Mouse (Mus musculus) embryonic facial prominence, embryonic 10.5 days (tissue): ENCODE measurements around the gene Mia2. TPM values are rescaled to one million over a fixed set of nuclear protein-coding genes. Genes with fewer than 3 reads are reported as not detected.
"Not testable (repeated sequence)": the region's sequence is repeated elsewhere in the genome, so short reads cannot be mapped to it uniquely, and the experiment has no call there.

Experiments
- DNase-seq: peaks from one replicate; pipeline ENCODE4 v3.0.0-alpha.2; 2017; ENCODE audit warnings: low spot score
- H3K27ac ChIP-seq: fragments of 300-500 bp; sonication (generic); replicated peaks from 2 replicates; pipeline ENCODE4 v1.5.1; 2016; ENCODE audit warnings: mild to moderate bottlenecking
- H3K27me3 ChIP-seq: fragments of 300-500 bp; sonication (generic); replicated peaks from 2 replicates; pipeline ENCODE4 v1.6.1; 2016; ENCODE audit warnings: low read depth, mild to moderate bottlenecking; ENCODE audit not compliant: poor library complexity, severe bottlenecking
- H3K36me3 ChIP-seq: fragments of 300-500 bp; sonication (generic); replicated peaks from 2 replicates; pipeline ENCODE4 v1.6.1; 2016; ENCODE audit warnings: mild to moderate bottlenecking, moderate library complexity
- H3K4me1 ChIP-seq: fragments of 300-500 bp; sonication (generic); 2 replicates; pipeline ENCODE4 v1.6.1; 2016
- H3K4me3 ChIP-seq: fragments of 300-500 bp; sonication (generic); 2 replicates; pipeline ENCODE4 v1.5.1; 2016; ENCODE audit warnings: mild to moderate bottlenecking, moderate library complexity
- H3K9me3 ChIP-seq: fragments of 300-500 bp; sonication (generic); 2 replicates; pipeline ENCODE4 v1.6.1; 2016; ENCODE audit warnings: mild to moderate bottlenecking
- WGBS: fragments of 180-500 bp; shearing (Covaris S2); methylation state at CpG from one replicate; pipeline ENCODE4 v1.1.7; 2016; 5-methylcytosine and 5-hydroxymethylcytosine counted together
- polyA plus RNA-seq: library from polyadenylated mRNA; unstranded; fragments of >200 nt; fragmentation: Nextera tagmentation; extraction: Ambion mirVana; gene quantifications from 2 replicates; pipeline ENCODE4 v1.2.1, GENCODE M21; 2016

Gene Mia2
- 45.2 and 47.0 TPM in 2 replicates for polyA plus RNA-seq

- WGBS = 85% methylated on average over 19 of the region's 19 CpGs
Observed at GRCm38 (mm10) chr12:59095104-59096025, at the start of gene Mia2. TSS of gene Mia2 (plus strand) at chr12:59095799.

DNA sequence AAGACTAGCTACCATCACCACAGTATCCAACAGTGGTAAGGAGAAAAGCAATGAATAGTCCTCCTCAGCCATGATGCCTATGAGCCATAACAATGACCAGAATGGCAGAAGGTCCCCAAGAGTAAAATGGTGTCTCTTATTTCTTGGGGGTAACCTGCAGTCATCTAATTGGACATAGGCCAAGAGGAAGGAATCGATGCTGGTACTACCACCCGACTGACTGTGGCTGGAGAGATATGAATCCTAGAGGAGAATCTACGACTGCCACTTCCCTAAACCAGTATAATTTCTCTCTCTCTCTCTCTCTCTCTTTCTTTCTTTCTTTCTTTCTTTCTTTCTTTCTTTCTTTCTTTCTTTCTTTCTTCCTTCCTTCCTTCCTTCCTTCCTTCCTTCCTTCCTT lies 43.1 kb upstream of the Mia2 start:
- no peak for DNase-seq
- H3K27ac ChIP-seq = no peak overlapping the region
- no peaks in the 10 kb centered on the region for H3K27me3 ChIP-seq
- no peaks in the 10 kb centered on the region for H3K9me3 ChIP-seq
- peaks cover 78% of the 10 kb centered on the region for H3K36me3 ChIP-seq
- WGBS = 93% methylated on average over 3 of the region's 3 CpGs
- H3K4me1 ChIP-seq = no peaks in the 10 kb centered on the region
- no peak overlapping the region for H3K4me3 ChIP-seq

More at GRCm38 (mm10) chr12:59095104-59096025, at the start of gene Mia2:
- no peak for DNase-seq
- Histone ChIP-seq H3K9me3 (no peaks in the 10 kb centered on the region), H3K36me3 (no peaks in the 10 kb centered on the region), H3K4me3 (no peak within 1 kb of the TSS), H3K4me1 (no peaks in the 10 kb centered on the region), H3K27ac (no peak within 1 kb of the TSS), H3K27me3 (no peaks in the 10 kb centered on the region)

GRCm38 (mm10) chr12:59053166-59053565 lies 42.4 kb upstream of the Mia2 start:
- H3K27ac ChIP-seq = no peak overlapping the region
- H3K4me1 ChIP-seq = no peaks in the 10 kb centered on the region
- H3K36me3 ChIP-seq = peaks cover 78% of the 10 kb centered on the region
- no peak for DNase-seq
- WGBS = 92% methylated on average over 5 of the region's 5 CpGs
- no peaks in the 10 kb centered on the region for H3K9me3 ChIP-seq
- H3K4me3 ChIP-seq = no peak overlapping the region
- H3K27me3 ChIP-seq = no peaks in the 10 kb centered on the region

DNA sequence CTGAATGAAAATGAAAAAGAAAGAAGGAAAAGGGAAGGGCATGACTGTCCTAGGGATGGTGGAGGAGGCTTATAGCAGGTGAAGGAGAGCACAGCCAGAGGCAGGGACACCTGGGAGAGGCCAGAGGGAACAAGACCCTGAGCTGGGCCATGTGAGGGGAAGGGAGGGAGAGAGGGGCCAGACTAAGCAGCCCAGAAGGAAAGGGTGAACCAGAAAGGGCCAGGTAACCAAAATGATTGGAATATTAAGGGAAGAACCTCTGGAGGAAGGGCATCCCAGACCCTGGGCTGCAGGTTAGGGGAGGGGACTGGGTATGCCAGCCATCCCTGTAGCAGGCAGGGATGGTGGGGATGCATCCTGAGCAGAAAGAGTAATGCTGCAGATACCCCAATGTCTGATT lies 41.6 kb upstream of the Mia2 start:
- no peak overlapping the region for H3K27ac ChIP-seq
- H3K4me1 ChIP-seq = no peaks in the 10 kb centered on the region
- no peaks in the 10 kb centered on the region for H3K9me3 ChIP-seq
- H3K4me3 ChIP-seq = no peak overlapping the region
- no peaks in the 10 kb centered on the region for H3K27me3 ChIP-seq
- DNase-seq = no peak
- H3K36me3 ChIP-seq = peaks cover 76% of the 10 kb centered on the region

GRCm38 (mm10) chr12:59055196-59055850 lies 40.3 kb upstream of the Mia2 start:
- H3K27ac ChIP-seq = no peak overlapping the region
- no peak for DNase-seq
- H3K36me3 ChIP-seq = peaks cover 70% of the 10 kb centered on the region
- H3K4me1 ChIP-seq = peaks cover 8% of the 10 kb centered on the region
- H3K27me3 ChIP-seq = no peaks in the 10 kb centered on the region
- 85% methylated on average over 4 of the region's 4 CpGs for WGBS
- no peaks in the 10 kb centered on the region for H3K9me3 ChIP-seq
- H3K4me3 ChIP-seq = no peak overlapping the region

DNA sequence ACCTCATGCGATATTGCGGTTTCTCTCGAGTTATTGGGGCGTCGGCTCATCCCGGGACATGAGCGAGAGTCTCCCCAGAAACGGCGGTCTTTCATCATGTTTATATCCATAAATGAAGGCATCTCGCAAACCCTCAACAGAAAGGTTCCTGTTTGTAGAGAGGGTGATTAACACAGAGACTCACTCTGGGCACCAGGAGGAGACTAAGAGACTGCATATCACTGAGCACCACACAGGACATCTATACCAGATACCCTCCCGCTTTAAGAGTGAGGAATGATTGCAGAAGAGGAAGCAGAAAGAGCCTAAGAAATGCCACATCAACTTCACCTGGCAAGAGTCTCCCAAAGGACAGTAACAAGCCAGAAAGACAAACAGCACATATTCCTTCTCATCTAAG lies 39.4 kb upstream of the Mia2 start:
- Histone ChIP-seq H3K4me1 (peaks cover 12% of the 10 kb centered on the region), H3K27ac (no peak overlapping the region), H3K9me3 (no peaks in the 10 kb centered on the region), H3K36me3 (peaks cover 65% of the 10 kb centered on the region), H3K4me3 (no peak overlapping the region), H3K27me3 (no peaks in the 10 kb centered on the region)
- 97% methylated on average over 11 of the region's 11 CpGs for WGBS
- DNase-seq = no peak

- H3K27ac ChIP-seq, H3K9me3 ChIP-seq, H3K4me3 ChIP-seq, H3K27me3 ChIP-seq, DNase-seq: not testable (repeated sequence)
- WGBS = 88% methylated on average over 5 of the region's 5 CpGs
- Histone ChIP-seq H3K4me1 (peaks cover 14% of the 10 kb centered on the region), H3K36me3 (peaks cover 54% of the 10 kb centered on the region)
Observed at GRCm38 (mm10) chr12:59058242-59058641, 37.4 kb upstream of the Mia2 start.

GRCm38 (mm10) chr12:59060322-59060721 lies 35.3 kb upstream of the Mia2 start:
- 63% methylated on average over 4 of the region's 4 CpGs for WGBS
- Histone ChIP-seq H3K9me3 (no peaks in the 10 kb centered on the region), H3K4me3 (peak overlapping the region; percentile 84), H3K36me3 (peaks cover 40% of the 10 kb centered on the region), H3K27ac (peak overlapping the region; percentile 96), H3K27me3 (no peaks in the 10 kb centered on the region), H3K4me1 (peaks cover 14% of the 10 kb centered on the region)
- DNase-seq = no peak

GRCm38 (mm10) chr12:59060993-59061595 lies 34.5 kb upstream of the Mia2 start, which contains the start of gene Trappc6b:
TSS of gene Trappc6b (minus strand) at chr12:59061472.
- peak within 1 kb of the TSS; percentile 96 for H3K27ac ChIP-seq
- peak; percentile 89 for DNase-seq
- peak within 1 kb of the TSS; percentile 84 for H3K4me3 ChIP-seq
- WGBS = under 1% methylated on average over 49 of the region's 49 CpGs
- H3K9me3 ChIP-seq = no peaks in the 10 kb centered on the region
- H3K36me3 ChIP-seq = peaks cover 32% of the 10 kb centered on the region
- H3K4me1 ChIP-seq = peaks cover 17% of the 10 kb centered on the region
- no peaks in the 10 kb centered on the region for H3K27me3 ChIP-seq

DNA sequence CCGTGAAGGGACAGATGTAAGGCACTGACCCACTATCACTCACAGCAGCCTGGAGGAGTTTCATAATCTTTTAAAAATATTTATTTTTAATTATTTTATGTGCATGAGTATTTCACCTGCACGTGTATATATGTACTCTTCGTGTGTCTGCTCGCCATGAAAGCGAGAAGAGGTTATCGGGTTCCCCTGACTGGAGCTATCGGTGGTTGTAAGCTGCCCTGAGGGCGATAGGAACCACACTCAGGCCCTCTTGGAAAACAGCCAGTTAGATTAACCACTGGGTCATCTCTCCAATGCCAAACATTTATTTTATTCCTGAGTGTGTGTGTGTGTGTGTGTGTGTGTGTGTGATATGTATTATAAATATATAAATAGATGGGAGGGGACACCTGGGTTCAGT lies 30.8 kb upstream of the Mia2 start:
- no peaks in the 10 kb centered on the region for H3K9me3 ChIP-seq
- H3K36me3 ChIP-seq = peaks cover 23% of the 10 kb centered on the region
- 77% methylated on average over 8 of the region's 8 CpGs for WGBS
- H3K27ac ChIP-seq = no peak overlapping the region
- no peaks in the 10 kb centered on the region for H3K27me3 ChIP-seq
- DNase-seq = no peak
- no peak overlapping the region for H3K4me3 ChIP-seq
- H3K4me1 ChIP-seq = peaks cover 23% of the 10 kb centered on the region

GRCm38 (mm10) chr12:59065776-59066175 lies 29.8 kb upstream of the Mia2 start:
- 77% methylated on average over 3 of the region's 3 CpGs for WGBS
- Histone ChIP-seq H3K4me3 (peak overlapping the region; percentile 100), H3K4me1 (peaks cover 15% of the 10 kb centered on the region; the same call in 1 of the 2 replicates), H3K27me3 (no peaks in the 10 kb centered on the region), H3K27ac (0 out of 2 replicates have a peak overlapping the region, but pooled peaks have one; percentile 98), H3K36me3 (peaks cover 32% of the 10 kb centered on the region), H3K9me3 (no peaks in the 10 kb centered on the region)
- DNase-seq = no peak

- Histone ChIP-seq H3K27ac (peak within 1 kb of the TSS; percentile 98), H3K36me3 (peaks cover 40% of the 10 kb centered on the region), H3K4me1 (peaks cover 13% of the 10 kb centered on the region; the same call in 1 of the 2 replicates), H3K9me3 (no peaks in the 10 kb centered on the region), H3K27me3 (no peaks in the 10 kb centered on the region), H3K4me3 (peak within 1 kb of the TSS; percentile 100)
- under 1% methylated on average over 43 of the region's 43 CpGs for WGBS
- peak; percentile 98 for DNase-seq
Observed at GRCm38 (mm10) chr12:59066448-59067077, 29.0 kb upstream of the Mia2 start, which contains the start of gene Pnn. TSS of gene Pnn (plus strand) at chr12:59066884.
